Mouse (Mus musculus) bone marrow, adult 2 months (tissue): ENCODE data around the gene Gm49369.

ENCODE experiments used
- CTCF ChIP-seq: fragments of 200-500 bp; IDR thresholded peaks from 2 replicates; pipeline ENCODE4 v1.5.1; 2011; ENCODE audit warnings: low read length, control low read depth; ENCODE audit not compliant: control insufficient read depth, insufficient read depth
- POLR2A ChIP-seq: fragments of 200-500 bp; IDR thresholded peaks from 2 replicates; pipeline ENCODE4 v1.6.1; 2011; ENCODE audit warnings: low read depth, mild to moderate bottlenecking, control low read depth, low read length, borderline replicate concordance; ENCODE audit not compliant: control insufficient read depth

- no peak for TF ChIP-seq CTCF
- no peak for TF ChIP-seq POLR2A
These were observed 8.6 kb upstream of the Gm49369 start for GRCm38 (mm10) chr7:142391108-142391507.
